Mouse (Mus musculus) liver, adult 2 months (tissue): ENCODE data around the gene Anapc5.

Experiments
- CTCF ChIP-seq: fragments of 200-500 bp; IDR thresholded peaks from 2 replicates; pipeline ENCODE4 v1.5.1; 2011; ENCODE audit warnings: low read depth, low read length, control low read depth
- POLR2A ChIP-seq: fragments of 200-500 bp; IDR thresholded peaks from 2 replicates; pipeline ENCODE4 v1.6.1; 2011; ENCODE audit warnings: low read length, control low read depth; ENCODE audit not compliant: insufficient read depth; ENCODE audit errors: extremely low read depth

DNA sequence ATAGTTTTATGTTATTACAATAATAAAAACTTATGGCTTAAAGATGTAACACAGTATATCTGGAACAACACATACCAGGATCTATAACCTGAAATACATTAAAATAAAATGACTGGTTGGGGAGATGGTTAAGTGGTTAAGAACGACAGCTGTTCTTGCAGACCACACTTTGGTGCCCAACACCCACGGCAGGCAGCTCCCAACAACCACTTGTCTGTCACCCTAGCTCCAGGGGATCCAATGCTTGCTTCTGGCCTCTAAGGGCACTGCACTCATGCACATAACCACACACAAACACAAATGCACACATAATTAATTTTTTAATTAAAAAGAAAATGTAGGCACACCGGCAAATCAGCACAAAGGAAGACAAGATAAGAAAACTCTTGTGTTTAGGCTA lies 8.4 kb downstream of the Anapc5 start:
- TF ChIP-seq POLR2A (no peak), CTCF (no peak)
